ENCODE assay signal across 20 mouse cellular contexts in the genomic region with DNA sequence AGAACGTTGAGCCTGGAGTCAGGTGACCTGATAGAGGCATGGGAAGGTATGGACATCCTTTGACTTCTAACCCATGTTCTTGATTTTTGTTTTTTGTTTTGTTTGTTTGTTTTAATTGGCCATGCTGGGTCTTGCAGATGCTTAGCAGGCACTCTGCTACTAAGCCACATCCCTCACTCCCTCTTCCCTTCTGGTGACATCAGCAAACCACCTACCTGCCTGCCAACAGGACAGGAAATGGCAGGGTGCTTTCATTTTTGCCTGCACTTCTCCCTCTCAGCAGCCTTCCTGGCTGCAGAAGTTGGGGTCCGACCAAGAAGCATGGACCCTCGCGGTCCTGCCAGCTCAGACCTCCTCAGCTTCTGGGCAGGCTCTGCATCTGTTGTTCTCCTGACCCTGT. TPM values are rescaled to one million over a fixed set of nuclear protein-coding genes. Genes with fewer than 3 reads are reported as not detected.
"Had no signal": no experiment of that assay in that cellular context is flagged by ENCODE, and none has a peak within 500 bp of the region (broad histone marks: within the 10 kb centered on the region; RNA-seq: fewer than 3 reads in every experiment).

No protein-coding gene starts in this region.

- H3K27ac ChIP-seq: midbrain, embryonic 10.5 days; midbrain, embryonic 12.5 days; neural tube, embryonic 13.5 days; neural tube, embryonic 15.5 days had no signal

- H3K36me3 ChIP-seq: midbrain, embryonic 10.5 days; midbrain, embryonic 12.5 days; neural tube, embryonic 13.5 days; neural tube, embryonic 15.5 days had no signal

- ATAC-seq: midbrain, embryonic 16.5 days had no signal

- H3K4me2 ChIP-seq: lung, embryonic 14.5 days; midbrain, embryonic 12.5 days; neural tube, embryonic 13.5 days; neural tube, embryonic 15.5 days had no signal

- DNase-seq: lung, adult 18-20 months; lung, embryonic 14.5 days; lung, postnatal 10 days; lung, postnatal 4 days; midbrain, embryonic 14.5 days; retina, postnatal 1 day; right cerebral cortex, adult 18-20 months; right cerebral cortex, postnatal 25 days; right cerebral cortex, postnatal 4 days; spleen, adult 18-20 months; thymus, adult 18-20 months; thymus, postnatal 14 days; thymus, postnatal 36 days had no signal

- H3K9me3 ChIP-seq: midbrain, embryonic 10.5 days; midbrain, embryonic 12.5 days; neural tube, embryonic 13.5 days; neural tube, embryonic 15.5 days had no signal

- H3K4me3 ChIP-seq: midbrain, embryonic 10.5 days; midbrain, embryonic 12.5 days; myocyte; neural tube, embryonic 13.5 days; neural tube, embryonic 15.5 days had no signal

- H3K9ac ChIP-seq: lung, embryonic 14.5 days; midbrain, embryonic 12.5 days; neural tube, embryonic 13.5 days; neural tube, embryonic 15.5 days had no signal

RNA-seq across cellular contexts. Expression of gene C1ql1, which starts 14.6 kb away (rescaled TPM):
- polyA plus RNA-seq: thymus, postnatal 0 days had no signal
